Mouse (Mus musculus): ENCODE measurements around the gene Cda. TPM values are rescaled to one million over a fixed set of nuclear protein-coding genes. Genes with fewer than 3 reads are reported as not detected.
"Not testable (repeated sequence)": the region's sequence is repeated elsewhere in the genome, so short reads cannot be mapped to it uniquely, and the experiment has no call there.

The Cda gene
- total RNA-seq, 2 experiments from 2014 or later: 8.9 to 10.0 TPM

DNA sequence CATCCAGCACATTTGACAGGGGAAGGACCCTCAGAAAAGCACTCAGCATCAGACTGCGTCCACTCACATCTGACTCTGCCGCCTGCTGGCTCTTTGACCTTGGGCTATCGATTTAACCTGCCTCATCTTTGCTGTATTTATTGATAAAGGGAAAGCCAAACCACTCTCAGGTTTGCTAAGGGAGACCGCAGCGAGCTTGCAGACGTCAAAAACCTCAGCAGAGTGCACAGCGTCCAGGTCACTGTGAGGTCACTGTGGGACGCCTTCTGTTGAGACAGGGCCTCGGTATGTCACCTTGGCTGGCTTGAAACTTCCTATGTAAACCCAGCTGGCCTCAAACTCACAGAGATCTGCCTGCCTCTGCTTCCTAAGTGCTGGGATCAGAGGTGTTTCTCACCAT is 30.5 kb downstream of the Cda start:
- no peak for DNase-seq (ENCODE audit: low spot score in 2 of 2)

- DNase-seq (ENCODE audit: low spot score in 2 of 2): no peak
Measured at GRCm38 (mm10) chr4:138336876-138337275, 30.9 kb downstream of the Cda start.

- no peak for DNase-seq (ENCODE audit: low spot score in 2 of 2)
Measured at GRCm38 (mm10) chr4:138335648-138336047, 32.1 kb downstream of the Cda start.

DNA sequence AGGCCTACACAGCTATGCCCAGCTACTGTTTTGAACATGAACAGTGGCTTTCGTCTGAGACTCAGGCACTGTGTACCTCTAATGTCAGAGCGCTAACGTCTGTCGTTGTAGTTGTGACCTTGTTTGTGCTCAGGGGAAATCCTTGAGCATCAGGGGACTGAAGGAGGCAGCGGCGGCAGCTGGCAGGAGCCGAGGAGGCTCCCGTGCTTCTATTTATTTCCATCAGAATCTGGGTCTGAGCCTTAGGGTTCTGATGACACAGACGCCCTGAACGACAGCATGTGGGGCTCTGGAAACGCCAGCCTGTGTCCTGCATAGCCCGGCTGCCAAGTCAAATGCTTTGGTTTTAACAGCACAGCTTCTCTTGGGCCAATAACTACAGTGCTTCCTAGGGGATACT is 32.8 kb downstream of the Cda start:
- no peak for DNase-seq (ENCODE audit: low spot score in 2 of 2)

DNA sequence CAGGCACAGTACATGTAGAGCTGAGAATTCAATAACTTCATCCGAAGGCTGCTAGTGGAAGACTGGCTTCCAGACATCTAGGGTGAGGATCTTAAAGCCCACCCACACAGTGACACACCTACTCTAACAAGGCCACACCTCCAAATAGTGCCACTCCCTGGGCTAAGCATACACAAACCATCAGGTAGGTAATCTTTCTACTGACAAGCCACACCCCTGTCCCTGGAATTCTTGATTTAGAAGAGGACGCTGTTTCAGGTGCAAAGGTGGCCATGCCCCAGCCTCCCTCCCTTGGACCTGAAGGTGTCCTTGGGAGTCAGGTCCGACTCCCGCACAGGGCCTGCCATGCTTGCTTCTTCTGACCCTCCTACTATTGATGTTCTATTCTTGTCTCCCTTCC is 34.7 kb downstream of the Cda start:
- DNase-seq (ENCODE audit: low spot score in 2 of 2): no peak

- DNase-seq (ENCODE audit: low spot score in 2 of 2): no peak
Measured at GRCm38 (mm10) chr4:138331647-138332046, 36.1 kb downstream of the Cda start.

GRCm38 (mm10) chr4:138330264-138330671 is 37.5 kb downstream of the Cda start:
- no peak for DNase-seq (ENCODE audit: low spot score in 2 of 2)

GRCm38 (mm10) chr4:138327891-138328470 is 39.8 kb downstream of the Cda start:
- no peak for DNase-seq (ENCODE audit: low spot score in 2 of 2)

- not testable (repeated sequence) for DNase-seq (ENCODE audit: low spot score in 2 of 2)
Measured at GRCm38 (mm10) chr4:138327155-138327554, 40.6 kb downstream of the Cda start.

- DNase-seq (ENCODE audit: low spot score in 2 of 2): peak; percentile 92 to 95
Measured at GRCm38 (mm10) chr4:138326077-138326695, 41.6 kb downstream of the Cda start, which contains the start of gene Pink1. Gene Pink1 (minus strand): TSS chr4:138326307.

GRCm38 (mm10) chr4:138325466-138326076 is 42.2 kb downstream of the Cda start:
- peak; percentile 97 to 98 for DNase-seq (ENCODE audit: low spot score in 2 of 2)

DNA sequence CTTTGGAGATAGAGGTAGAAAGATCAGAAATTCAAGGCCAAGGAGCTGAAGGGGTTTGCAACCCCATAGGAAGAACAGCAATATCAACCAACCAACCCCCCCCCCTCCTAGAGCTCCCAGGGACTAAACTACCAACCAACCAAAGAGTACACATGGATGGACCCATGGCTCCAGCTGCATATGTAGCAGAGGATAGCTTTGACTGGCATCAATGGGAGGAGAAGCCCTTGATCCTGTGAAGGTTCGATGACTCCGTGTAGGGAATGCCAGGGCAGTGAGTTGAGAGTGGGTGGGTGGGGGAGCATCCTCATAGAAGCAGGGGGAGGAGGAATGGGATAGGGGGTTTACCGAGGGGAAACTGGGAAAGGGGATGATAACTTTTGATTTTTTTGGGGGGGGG is 43.3 kb downstream of the Cda start:
- DNase-seq (ENCODE audit: low spot score in 2 of 2): no peak

DNA sequence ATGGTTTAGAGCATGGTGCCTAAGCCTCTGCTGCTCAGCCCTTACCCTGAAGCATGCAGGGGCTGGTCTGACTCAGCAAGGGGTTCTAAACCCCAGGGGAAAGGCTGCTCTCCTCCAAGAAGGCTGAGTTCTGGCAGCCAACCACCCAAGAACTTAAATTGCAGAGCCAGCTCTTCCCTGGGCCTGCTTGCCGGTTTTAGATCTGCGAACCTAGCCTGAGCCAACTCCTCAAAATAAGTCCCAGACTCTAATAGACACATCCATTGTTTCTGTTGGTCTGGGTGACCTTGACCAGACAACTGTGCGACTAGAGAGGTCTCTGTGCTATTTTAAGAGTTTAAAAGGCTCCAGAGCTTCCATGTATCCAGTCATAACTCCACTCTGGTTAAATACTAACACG is 44.0 kb downstream of the Cda start:
- no peak for DNase-seq (ENCODE audit: low spot score in 2 of 2)

DNA sequence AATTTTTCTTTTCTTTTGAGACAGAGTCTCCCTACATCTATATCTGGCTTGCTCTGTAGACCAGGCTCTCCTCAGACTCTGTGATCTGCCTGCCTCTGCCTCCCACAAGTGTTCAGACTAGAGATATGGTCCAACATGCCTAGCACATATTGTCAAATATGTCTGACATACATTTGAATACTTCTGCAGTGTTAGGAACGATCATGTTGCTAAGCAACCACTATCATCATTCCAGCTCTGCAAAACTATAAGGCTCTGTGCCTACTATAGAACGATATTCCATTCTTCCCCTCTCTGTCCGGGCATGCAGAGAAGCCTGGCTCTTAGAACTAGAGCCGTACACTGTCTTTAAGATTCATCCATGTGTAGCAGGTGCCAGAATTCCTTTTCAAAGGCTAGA is 45.1 kb downstream of the Cda start:
- DNase-seq (ENCODE audit: low spot score in 2 of 2): no peak

DNA sequence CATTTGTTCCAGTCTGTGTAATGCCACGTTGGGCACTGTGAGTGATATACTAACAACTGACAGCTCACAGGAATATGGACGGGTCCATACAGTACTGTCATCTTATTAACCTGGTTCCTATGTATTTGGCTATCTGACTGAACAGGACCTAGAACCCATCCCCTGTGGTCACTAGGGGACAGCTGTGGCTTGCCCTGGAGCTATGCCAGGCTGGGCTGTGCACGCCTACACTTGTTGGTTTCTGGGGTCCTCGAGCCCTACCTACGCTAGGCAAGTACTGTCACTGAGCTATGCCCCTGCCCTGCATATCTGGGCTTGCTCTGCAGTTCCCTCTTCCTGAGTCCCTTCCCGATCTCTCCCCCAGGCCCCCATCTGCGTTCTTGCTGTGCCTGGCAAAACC is 46.3 kb downstream of the Cda start:
- DNase-seq (ENCODE audit: low spot score in 2 of 2): no peak

DNA sequence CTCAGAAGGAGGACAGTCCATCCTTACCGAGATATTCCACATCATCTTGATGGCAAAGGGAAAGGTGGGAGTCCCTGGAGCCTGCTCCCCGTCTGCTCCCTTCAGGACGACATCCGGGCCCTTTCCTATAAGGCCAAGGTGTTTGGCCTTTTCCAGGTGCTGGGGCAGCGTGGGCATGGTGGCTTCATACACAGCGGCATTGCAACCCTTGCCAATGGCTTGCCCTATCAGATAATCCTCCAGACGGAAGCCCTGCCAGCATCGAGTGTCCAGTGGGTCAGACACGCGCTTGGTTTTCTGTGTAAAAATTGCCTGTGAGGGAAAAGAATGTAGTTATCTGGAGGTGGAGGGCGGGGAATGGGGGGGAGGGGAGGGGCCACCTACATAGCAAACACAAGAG is 47.1 kb downstream of the Cda start:
- DNase-seq (ENCODE audit: low spot score in 2 of 2): no peak

GRCm38 (mm10) chr4:138319508-138319907 is 48.3 kb downstream of the Cda start:
- DNase-seq (ENCODE audit: low spot score in 2 of 2): peak; percentile 85 to 88

- DNase-seq (ENCODE audit: low spot score in 2 of 2): peak; percentile 50 to 61
Measured at GRCm38 (mm10) chr4:138318509-138319266, 49.1 kb downstream of the Cda start.

DNA sequence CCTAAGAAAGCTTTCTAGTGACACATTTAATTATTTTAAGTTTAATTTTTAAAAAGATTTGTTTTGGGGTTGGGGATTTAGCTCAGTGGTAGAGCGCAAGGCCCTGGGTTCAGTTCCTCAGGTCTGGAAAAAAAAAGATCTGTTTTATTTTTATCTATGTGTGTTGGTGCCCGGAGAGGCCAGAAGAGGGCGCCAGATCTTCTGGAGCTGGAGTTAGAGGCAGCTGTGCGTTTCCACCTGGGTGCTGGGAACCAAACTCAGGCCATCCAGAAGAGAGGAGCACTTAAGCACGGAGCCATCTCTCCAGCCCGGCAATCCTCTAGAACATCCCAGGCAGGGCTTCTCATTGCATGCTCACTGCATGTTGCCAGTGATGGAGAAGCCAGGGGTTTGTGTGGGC is 51.4 kb downstream of the Cda start:
- no peak for DNase-seq (ENCODE audit: low spot score in 2 of 2)

- no peak for DNase-seq (ENCODE audit: low spot score in 2 of 2)
Measured at GRCm38 (mm10) chr4:138315781-138316180, 52.0 kb downstream of the Cda start.

GRCm38 (mm10) chr4:138313795-138314194 is 54.0 kb downstream of the Cda start:
- no peak for DNase-seq (ENCODE audit: low spot score in 2 of 2)

- no peak for DNase-seq (ENCODE audit: low spot score in 2 of 2)
Measured at GRCm38 (mm10) chr4:138313021-138313420, 54.8 kb downstream of the Cda start.
